Mouse (Mus musculus) T-helper 17 cell (primary cell): ENCODE data around the gene Gpc5.

Source experiments
- in situ Hi-C, 2 experiments: fragments of 300-600 bp; cut with MboI, MseI; formaldehyde crosslinking; loops; 1 replicate in 1 of 2; 2 replicates in 1 of 2; pipeline ENCODE4 v1.15.1; 2025; ENCODE audit warnings: high pct_unique_total_duplicates in 2 of 2

The Gpc5 gene

GRCm38 (mm10) chr14:116212029-116212428, 1120.0 kb downstream of the Gpc5 start:
- in situ Hi-C loops = no loop called here

- in situ Hi-C loops = no loop called here
These were observed 1166.1 kb downstream of the Gpc5 start for GRCm38 (mm10) chr14:116258126-116258525.

DNA sequence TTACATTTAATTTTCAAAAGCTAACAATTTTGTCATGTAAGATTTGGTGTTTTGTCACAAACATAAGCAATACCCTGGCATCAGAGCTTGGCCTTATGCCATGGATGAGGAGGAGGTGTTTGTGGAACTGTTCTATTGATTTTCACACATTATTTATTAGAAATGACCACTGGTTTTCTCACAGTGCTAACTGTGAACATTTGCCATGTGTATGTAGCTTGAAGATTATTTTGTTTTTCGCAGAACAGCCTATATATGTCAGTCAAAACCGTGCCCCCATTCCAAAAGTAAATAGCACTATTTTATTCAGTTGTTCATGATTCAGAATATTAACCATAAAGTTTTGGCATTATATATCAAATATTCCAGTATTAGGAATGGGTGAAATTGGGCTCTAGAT, 1216.5 kb downstream of the Gpc5 start:
- in situ Hi-C loops = loop anchor here in 1 of 2 experiments (10.0 kb wide), 1 partner anchor 346 kb away; no protein-coding TSS in a partner anchor

GRCm38 (mm10) chr14:116317491-116317890, 1225.5 kb downstream of the Gpc5 start:
- in situ Hi-C loops = no loop called here

- in situ Hi-C loops = no loop called here
These were observed 1244.2 kb downstream of the Gpc5 start for GRCm38 (mm10) chr14:116336182-116336581.

DNA sequence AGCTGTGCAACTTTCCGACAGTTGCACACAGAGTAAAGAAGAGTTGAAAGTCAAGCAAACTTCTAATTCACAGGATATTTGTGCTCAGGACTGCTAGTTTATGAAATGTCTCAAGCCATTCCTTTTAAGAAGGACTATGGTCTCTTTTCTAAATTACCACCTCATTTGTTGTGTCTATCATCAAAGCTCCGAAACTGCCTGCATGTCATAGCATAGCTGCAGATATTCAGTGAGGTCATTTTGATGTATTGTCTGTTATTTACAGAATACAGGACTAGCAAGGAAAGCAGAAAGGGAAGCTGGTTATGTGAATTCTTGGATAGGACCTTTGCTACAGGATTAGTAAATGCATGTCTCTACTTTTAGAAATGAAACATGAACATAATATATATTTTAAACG, 1246.4 kb downstream of the Gpc5 start:
- in situ Hi-C loops = no loop called here

DNA sequence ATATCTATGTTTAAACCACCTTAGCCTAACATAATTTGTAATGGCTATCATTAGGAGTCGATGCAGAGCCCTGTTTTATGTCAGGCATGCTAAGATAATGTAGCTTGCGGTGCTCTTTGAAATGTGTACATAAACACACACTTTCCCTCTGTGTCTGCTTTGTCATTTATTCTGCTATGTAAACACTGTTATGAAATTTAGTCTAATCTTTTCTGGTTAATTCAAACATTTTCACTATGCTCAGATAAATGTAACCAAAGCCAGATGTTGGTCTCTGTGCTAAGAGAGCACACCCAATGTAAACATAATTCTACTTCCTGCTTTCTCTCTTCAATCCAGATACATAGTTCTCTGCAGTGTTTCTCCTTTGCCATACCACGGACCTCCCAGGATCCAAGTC, 1256.5 kb downstream of the Gpc5 start:
- in situ Hi-C loops = no loop called here

DNA sequence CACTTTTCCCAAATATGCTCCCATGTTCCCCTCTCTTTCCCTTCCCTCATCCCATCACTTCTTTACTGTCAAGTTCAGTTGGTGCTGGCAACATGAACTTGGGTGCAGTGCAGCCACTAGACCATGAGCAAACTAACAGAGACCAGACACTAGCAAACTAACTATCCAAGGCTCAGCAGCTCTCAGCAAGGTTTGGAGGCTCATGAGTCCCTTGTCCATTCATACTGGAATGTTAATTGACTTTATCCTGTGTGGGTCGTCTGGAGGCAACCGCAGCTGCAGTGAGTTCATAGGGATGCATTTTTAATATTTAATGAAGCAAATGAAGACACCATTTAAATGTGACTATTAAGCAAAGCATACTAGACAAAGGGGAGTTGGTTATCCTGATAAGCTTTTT, 1292.6 kb downstream of the Gpc5 start:
- in situ Hi-C loops = no loop called here

- in situ Hi-C loops = no loop called here
These were observed 1323.5 kb downstream of the Gpc5 start for GRCm38 (mm10) chr14:116415511-116415910.

DNA sequence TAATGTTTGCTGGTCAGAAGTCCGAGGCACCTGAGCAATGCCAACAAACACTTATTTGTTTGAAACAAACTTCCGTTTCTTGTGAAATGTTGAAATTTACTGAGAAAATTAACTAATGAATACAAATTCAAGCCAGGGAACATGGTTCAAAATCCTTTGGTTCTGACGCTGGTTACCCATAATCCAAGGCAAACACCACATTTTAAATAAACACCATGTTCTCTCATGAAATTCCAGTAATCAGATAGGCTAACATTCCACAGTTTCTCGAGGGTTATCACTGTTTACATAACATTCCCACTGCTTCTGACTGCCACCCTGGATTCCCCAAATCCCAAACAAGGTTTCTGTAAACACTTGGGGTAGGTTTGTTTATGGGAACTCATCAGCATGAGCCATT, 1356.2 kb downstream of the Gpc5 start:
- in situ Hi-C loops = no loop called here

DNA sequence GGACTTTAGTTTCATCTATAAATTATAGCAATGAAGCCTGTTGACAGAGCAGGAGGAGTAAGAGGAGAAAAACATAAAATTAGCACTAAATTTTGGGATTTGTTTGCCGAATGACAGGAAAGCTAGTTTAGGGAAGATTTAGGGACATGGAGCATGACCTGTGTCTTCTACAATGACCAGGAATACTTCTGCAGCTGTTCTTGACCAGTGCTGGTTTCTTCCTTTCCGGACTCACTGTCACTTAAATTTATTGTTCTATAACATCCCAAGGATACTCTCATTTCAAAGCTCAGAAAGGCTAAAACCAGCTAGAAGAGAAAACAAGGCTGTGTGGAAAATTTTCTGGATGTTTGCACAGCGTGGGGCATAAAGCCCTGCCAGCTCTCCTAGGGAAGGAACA, 1361.3 kb downstream of the Gpc5 start:
- in situ Hi-C loops = no loop called here

GRCm38 (mm10) chr14:116456211-116456610, 1364.2 kb downstream of the Gpc5 start:
- in situ Hi-C loops = no loop called here

GRCm38 (mm10) chr14:116473378-116474179, 1381.6 kb downstream of the Gpc5 start:
- in situ Hi-C loops = no loop called here

- in situ Hi-C loops = no loop called here
These were observed 1402.4 kb downstream of the Gpc5 start for GRCm38 (mm10) chr14:116494285-116494850.

DNA sequence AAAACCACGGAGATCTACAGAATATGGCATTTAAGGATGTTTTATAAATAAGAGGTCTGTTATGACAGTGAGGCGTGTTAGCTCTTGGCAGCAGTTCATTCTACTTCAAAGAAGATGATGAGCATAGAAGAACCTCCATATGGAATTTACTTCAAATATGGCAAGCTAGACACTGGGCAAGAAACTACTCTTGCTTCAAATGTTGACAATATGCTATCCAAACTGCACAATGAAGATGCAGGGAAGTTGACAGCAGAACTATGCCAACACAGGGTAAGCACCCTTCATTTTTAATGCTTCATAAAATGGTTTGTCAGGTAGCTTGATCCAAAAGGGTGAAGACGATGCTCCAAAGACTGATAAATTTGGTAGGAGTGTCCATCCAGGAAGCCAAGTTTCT, 1446.2 kb downstream of the Gpc5 start:
- in situ Hi-C loops = no loop called here

DNA sequence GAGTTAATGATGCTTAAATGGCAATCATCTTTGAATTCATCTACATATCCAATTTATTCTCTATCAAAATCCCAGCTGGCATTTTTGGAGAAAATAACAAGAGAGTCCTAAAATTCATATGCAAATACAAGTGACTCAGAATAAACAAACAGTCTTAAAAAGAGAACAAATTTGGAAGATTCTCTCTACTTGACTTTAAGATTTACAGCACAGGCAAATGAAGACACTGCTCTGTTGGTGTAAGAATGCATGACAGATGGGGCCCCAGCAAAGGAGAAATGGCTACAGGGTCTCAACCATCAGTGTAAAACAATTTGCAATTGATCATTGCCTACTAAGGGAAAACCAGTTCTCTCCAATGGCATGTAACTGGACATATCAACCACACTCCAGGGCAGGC, 1451.7 kb downstream of the Gpc5 start:
- in situ Hi-C loops = no loop called here

DNA sequence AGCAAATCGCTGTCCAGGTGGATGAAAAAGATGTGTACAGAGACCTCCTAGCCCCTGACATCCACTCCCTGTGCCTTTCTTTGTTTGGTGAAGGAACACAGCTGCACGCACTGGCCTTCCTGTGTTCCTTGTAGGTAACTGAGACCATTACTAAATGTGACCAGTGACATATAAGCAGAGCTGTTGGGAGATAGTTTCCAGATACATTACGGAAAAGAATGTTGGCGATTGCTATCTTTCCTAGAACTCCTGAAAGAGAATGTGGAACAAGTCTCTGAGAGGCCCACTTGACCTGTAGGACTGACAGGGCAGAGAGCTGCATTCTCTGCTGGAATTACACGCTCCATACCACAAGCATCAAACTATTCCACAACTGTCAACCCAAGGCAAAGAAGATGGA, 1459.4 kb downstream of the Gpc5 start:
- in situ Hi-C loops = no loop called here

DNA sequence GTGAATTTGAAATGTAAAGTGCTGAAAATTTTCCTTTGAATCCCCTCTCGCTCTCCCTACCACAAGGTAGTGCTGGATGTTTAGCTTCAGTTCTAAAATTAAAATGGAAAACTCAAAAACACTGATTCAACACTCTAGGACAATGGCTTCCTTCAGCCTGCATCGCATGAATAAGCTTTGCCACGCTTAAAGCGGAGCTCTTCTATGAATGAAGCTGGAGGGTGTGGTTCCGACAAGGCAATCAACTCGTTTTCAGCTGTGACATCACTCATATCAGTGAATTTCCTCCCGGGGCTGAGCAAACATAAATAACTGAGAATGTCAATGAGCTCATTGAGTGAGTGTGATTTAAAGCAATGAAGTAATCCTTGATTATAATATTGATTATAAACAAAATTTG, 1461.3 kb downstream of the Gpc5 start:
- in situ Hi-C loops = no loop called here

GRCm38 (mm10) chr14:116558141-116558800, 1466.3 kb downstream of the Gpc5 start:
- in situ Hi-C loops = no loop called here

DNA sequence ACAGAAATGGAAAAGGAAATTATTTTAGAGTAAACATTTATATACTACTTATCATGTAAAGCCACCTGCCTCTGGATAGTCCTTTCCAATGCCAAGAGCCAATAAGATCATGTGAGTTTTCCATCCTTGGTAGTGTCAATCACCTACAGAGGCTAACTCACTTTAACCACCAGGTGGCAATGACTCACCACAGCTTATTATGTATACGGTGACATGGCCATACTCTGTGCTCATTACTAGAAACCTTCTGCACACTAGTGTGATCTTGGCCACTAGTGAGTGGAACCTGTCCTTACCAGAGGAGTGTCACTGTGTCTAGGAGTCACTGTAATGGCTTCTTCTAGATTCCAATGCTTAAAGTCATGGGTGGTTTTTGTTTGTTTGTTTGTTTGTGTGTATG, 1468.0 kb downstream of the Gpc5 start:
- in situ Hi-C loops = no loop called here
